Mouse (Mus musculus) limb, embryonic 15.5 days (tissue): ENCODE data around the gene Olfr1443. TPM values are rescaled to one million over a fixed set of nuclear protein-coding genes. Genes with fewer than 3 reads are reported as not detected.

Experiments
- polyA plus RNA-seq: library from polyadenylated mRNA; unstranded; fragments of >200 nt; fragmentation: Nextera tagmentation; extraction: Ambion mirVana; gene quantifications from 2 replicates; pipeline ENCODE4 v1.2.1, GENCODE M21; 2015

The Olfr1443 gene
- polyA plus RNA-seq, 1 experiment from 2014 or later = not detected

Other genes starting within 250 kb of the Olfr1443 start
- gene Mpeg1, start 217.3 kb upstream of the Olfr1443 start, polyA plus RNA-seq = 0.47 and 0.54 TPM in 2 replicates
- 7.7 and 8.0 TPM in 2 replicates for gene Dtx4, start 176.7 kb upstream of the Olfr1443 start, polyA plus RNA-seq
- gene Fam111a, start 132.4 kb upstream of the Olfr1443 start, polyA plus RNA-seq = 24.0 and 25.5 TPM in 2 replicates
- gene Gm4952, start 78.1 kb upstream of the Olfr1443 start, polyA plus RNA-seq = 0.10 TPM in 1 of 2 replicates, not detected in the other
- gene Glyat, start 44.8 kb upstream of the Olfr1443 start, polyA plus RNA-seq = not detected in 2 replicates
- gene Olfr1442, start 7.7 kb upstream of the Olfr1443 start, polyA plus RNA-seq = not detected in 2 replicates
- not detected in 2 replicates for gene Keg1, start 17.7 kb downstream of the Olfr1443 start, polyA plus RNA-seq
- 0.48 and 0.87 TPM in 2 replicates for gene Cntf, start 87.5 kb downstream of the Olfr1443 start, polyA plus RNA-seq
- gene Zfp91, start 118.0 kb downstream of the Olfr1443 start, polyA plus RNA-seq = 11.2 and 13.8 TPM in 2 replicates
- 6.0 and 6.3 TPM in 2 replicates for gene Lpxn, start 118.1 kb downstream of the Olfr1443 start, polyA plus RNA-seq
- gene Gm5244, start 168.6 kb downstream of the Olfr1443 start, polyA plus RNA-seq = not detected in 2 replicates
- not detected in 2 replicates for gene Olfr1444, start 179.2 kb downstream of the Olfr1443 start, polyA plus RNA-seq
- gene Olfr1445, start 205.7 kb downstream of the Olfr1443 start, polyA plus RNA-seq = not detected in 2 replicates
- gene Olfr1446, start 215.4 kb downstream of the Olfr1443 start, polyA plus RNA-seq = not detected in 2 replicates
- not detected in 2 replicates for gene Olfr1447, start 225.6 kb downstream of the Olfr1443 start, polyA plus RNA-seq
- gene Olfr1448, start 246.3 kb downstream of the Olfr1443 start, polyA plus RNA-seq = not detected in 2 replicates